Mouse (Mus musculus): ENCODE measurements around the gene Kcnip4.

DNA sequence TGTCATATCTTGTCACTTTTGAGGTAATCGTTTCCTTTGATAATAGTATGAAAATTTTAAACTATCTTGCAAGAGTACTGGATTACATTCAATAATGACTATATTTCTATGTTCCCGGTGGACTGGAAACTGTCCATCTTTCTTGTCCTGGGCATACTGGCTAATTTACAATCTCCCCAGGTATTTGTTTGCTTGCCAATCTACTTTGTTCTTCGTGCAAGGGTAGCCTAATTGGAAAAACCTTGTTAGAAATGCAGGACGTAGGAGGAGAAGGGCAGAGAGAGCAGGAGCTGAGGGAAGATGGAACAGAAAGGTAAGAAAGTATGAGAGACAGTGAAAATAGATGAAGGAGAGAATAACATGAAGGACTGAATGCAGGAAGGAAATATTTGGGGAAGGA is 226.1 kb downstream of the Kcnip4 start:
- TF ChIP-seq POLR2A (IDR thresholded peaks at IDR 0.05; ENCODE audit: low read depth, low read length): no peak
- TF ChIP-seq CTCF (IDR thresholded peaks at IDR 0.05; ENCODE audit: extremely low read depth, insufficient read depth, insufficient read length, insufficient replicate concordance): no peak
